Mouse (Mus musculus) brain, embryonic 14.5 days (tissue): Measurements from ENCODE around the gene Gtf2e1.

ENCODE experiments used
- CTCF ChIP-seq: fragments of 200-500 bp; IDR thresholded peaks from 2 replicates; pipeline ENCODE4 v1.5.1; 2012; ENCODE audit warnings: inconsistent platforms, mild to moderate bottlenecking, moderate library complexity, borderline replicate concordance; ENCODE audit not compliant: insufficient read depth, insufficient read length; ENCODE audit errors: extremely low read depth
- POLR2A ChIP-seq: fragments of 200-500 bp; IDR thresholded peaks from 2 replicates; pipeline ENCODE4 v1.6.1; 2012; ENCODE audit warnings: mild to moderate bottlenecking, inconsistent platforms, borderline replicate concordance; ENCODE audit not compliant: poor library complexity, insufficient read depth, insufficient read length, severe bottlenecking; ENCODE audit errors: extremely low read depth

DNA sequence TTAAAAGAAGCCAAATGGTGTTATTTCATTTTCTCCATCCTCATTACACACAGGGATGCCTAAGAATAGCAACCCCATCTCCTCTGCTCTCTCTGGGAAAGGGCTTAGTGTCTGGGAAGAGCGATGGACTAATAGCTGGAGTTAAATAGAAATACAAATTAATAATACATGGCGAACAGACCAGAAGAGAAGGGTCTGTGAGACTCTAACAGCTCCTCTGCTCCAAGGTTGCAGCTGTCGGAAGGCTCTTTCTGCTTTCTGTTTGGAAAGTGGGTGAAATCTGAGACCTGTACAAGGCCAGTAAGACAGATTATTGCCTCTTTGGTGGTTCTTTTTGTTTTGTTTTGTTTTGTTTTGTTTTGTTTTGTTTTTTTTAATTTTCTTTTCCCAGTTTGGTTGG is 32.0 kb upstream of the Gtf2e1 start:
- TF ChIP-seq CTCF (no peak), POLR2A (no peak)
